Mouse (Mus musculus): ENCODE measurements around the gene Gse1.

GRCm38 (mm10) chr8:120492193-120492880 is 264.1 kb downstream of the Gse1 start:
- TF ChIP-seq CTCF (IDR thresholded peaks at IDR 0.05; ENCODE audit: borderline replicate concordance, extremely low read depth, insufficient read depth, insufficient read length) (no peak), POLR2A (IDR thresholded peaks at IDR 0.05; ENCODE audit: borderline replicate concordance, extremely low read depth, insufficient read depth, insufficient read length, poor library complexity, severe bottlenecking) (no peak)

Measured in brain, embryonic 14.5 days (tissue).